Mouse (Mus musculus) central nervous system, embryonic 11.5 days (tissue): Measurements from ENCODE around the gene Galntl5. TPM values are rescaled to one million over a fixed set of nuclear protein-coding genes. Genes with fewer than 3 reads are reported as not detected.

Experiments used
- polyA plus RNA-seq: library from polyadenylated mRNA; depleted of rRNA; stranded (reverse); fragments of >200 nt; gene quantifications from 2 replicates; pipeline ENCODE4 v1.2.3, GENCODE M21; 2012; rRNA removed

Galntl5 gene
- polyA plus RNA-seq = not detected in 2 replicates

GRCm38 (mm10) chr5:25181004-25181531, at the start of gene Galntl5:
Gene Galntl5 (plus strand): TSS chr5:25181460.

GRCm38 (mm10) chr5:25221604-25222003, 40.3 kb downstream of the Galntl5 start, which contains the start of gene Galnt11:
Gene Galnt11 (plus strand): TSS chr5:25221904.

GRCm38 (mm10) chr5:25222752-25223702, 41.8 kb downstream of the Galntl5 start, which contains the start of gene E130116L18Rik:
Gene E130116L18Rik (minus strand): TSS chr5:25223153.

Other genes with a start within 250 kb of the Galntl5 start
- 49.3 and 59.0 TPM in 2 replicates for gene Prkag2, start 80.8 kb upstream of the Galntl5 start, polyA plus RNA-seq
- gene Galnt11, start 40.4 kb downstream of the Galntl5 start, polyA plus RNA-seq = 30.8 and 30.9 TPM in 2 replicates
- gene E130116L18Rik, start 41.7 kb downstream of the Galntl5 start, polyA plus RNA-seq = not detected in 2 replicates